In genomic region chr2:31785074-31785473, GRCm38 (mm10) we compare ENCODE assay signal across 7 mouse cellular contexts. TPM values are rescaled to one million over a fixed set of nuclear protein-coding genes. Genes with fewer than 3 reads are reported as not detected.
DNase-seq lines count a peak whose midpoint lies in the region; ATAC-seq and TF ChIP-seq lines count a peak whose summit lies in the region.

No protein-coding gene starts in this region.

- ATAC-seq in megakaryocyte-erythroid progenitor cell, adult 5-6 weeks (replicated peaks; ENCODE audit: low FRiP score, low TSS enrichment, poor library complexity, severe bottlenecking): peak; percentile 65

- no peak overlapping the region for H3K4me3 ChIP-seq in left cerebral cortex, adult 2 months

- H3K27ac ChIP-seq in left cerebral cortex, adult 2 months: no peak overlapping the region

- intact Hi-C loops in left cerebral cortex, adult 2 months (cut with DNase I): loop anchor here (1.0 to 5.0 kb wide), 3 partner anchors 97 to 303 kb away; partner anchors contain the start of gene Abl1

- DNase-seq in T-cell, adult 2 months (ENCODE audit: low spot score): peak; percentile 74
- peak; percentile 70 for DNase-seq in cerebellum, adult 11-12 months
- peak; percentile 82 for DNase-seq in forelimb bud, embryonic 11.5 days (ENCODE audit: low read depth, low spot score)
- peak; percentile 54 for DNase-seq in hindlimb bud, embryonic 11.5 days (ENCODE audit: extremely low spot score, low read depth, low spot score)
- peak; percentile 75 to 77 for DNase-seq in left cerebral cortex, adult 2 months (ENCODE audit: extremely low spot score in 1 of 2, low spot score in 2 of 2)
- DNase-seq in spleen, adult 18-20 months: peak; percentile 47 to 65

- TF ChIP-seq CTCF in left cerebral cortex, adult 2 months (IDR thresholded peaks at IDR 0.05): peak; percentile 91

RNA-seq across cellular contexts. Expression of gene Qrfp, which starts 25.3 kb away (rescaled TPM):
- not detected for total RNA-seq in left cerebral cortex, adult 2 months (2021)
- not detected in 2 replicates for total RNA-seq in megakaryocyte-erythroid progenitor cell, adult 5-6 weeks (2014; fragmentation: Nextera tagmentation)
- total RNA-seq in megakaryocyte-erythroid progenitor cell, adult 5-6 weeks (2017): 0.11 TPM in 1 of 2 replicates, not detected in the other
